Mouse (Mus musculus) myocyte (in vitro differentiated cells): ENCODE results near the gene Aimp2. TPM values are rescaled to one million over a fixed set of nuclear protein-coding genes. Genes with fewer than 3 reads are reported as not detected.

Experiments used
- H3K27me3 ChIP-seq: one replicate; pipeline ENCODE4 v1.6.1; 2011; ENCODE audit not compliant: control insufficient read depth, insufficient read depth, insufficient read length
- H3K36me3 ChIP-seq: one replicate; pipeline ENCODE4 v1.6.1; 2011; ENCODE audit not compliant: control insufficient read depth, insufficient read depth
- H3K4me2 ChIP-seq: one replicate; pipeline ENCODE4 v1.6.1; 2011; ENCODE audit warnings: low read depth, control low read depth
- H3K4me3 ChIP-seq: one replicate; pipeline ENCODE4 v1.5.1; 2011; ENCODE audit warnings: mild to moderate bottlenecking, control low read depth, moderate library complexity
- H3K79me2 ChIP-seq: one replicate; pipeline ENCODE4 v1.6.1; 2011; ENCODE audit not compliant: control insufficient read depth, insufficient read depth
- H3ac ChIP-seq: one replicate; pipeline ENCODE4 v1.6.1; 2011; ENCODE audit not compliant: control insufficient read depth, insufficient read length
- CEBPB ChIP-seq: IDR thresholded peaks from 2 replicates; pipeline ENCODE4 v1.6.1; 2011; ENCODE audit warnings: mild to moderate bottlenecking, moderate library complexity; ENCODE audit not compliant: poor library complexity, insufficient read depth, severe bottlenecking
- E2F4 ChIP-seq: IDR thresholded peaks from one replicate; pipeline ENCODE4 v1.6.1; 2011; ENCODE audit warnings: mild to moderate bottlenecking, control low read depth, moderate library complexity; ENCODE audit not compliant: insufficient read depth
- MAX ChIP-seq: IDR thresholded peaks from one replicate; pipeline ENCODE4 v1.6.1; 2011; ENCODE audit warnings: low read depth, mild to moderate bottlenecking, control low read depth
- MYOD1 ChIP-seq, 3 experiments: IDR thresholded peaks; one replicate each; pipeline ENCODE4 v1.6.1; 2011; ENCODE audit warnings: control low read depth in 2 of 3, low read depth in 2 of 3, mild to moderate bottlenecking in 2 of 3, moderate library complexity in 1 of 3; ENCODE audit not compliant: insufficient read length in 2 of 3, control insufficient read depth in 1 of 3
- MYOG ChIP-seq, 3 experiments: IDR thresholded peaks; one replicate each; pipeline ENCODE4 v1.6.1; 2011; ENCODE audit warnings: control low read depth in 2 of 3, low read depth in 2 of 3, mild to moderate bottlenecking in 2 of 3; ENCODE audit not compliant: insufficient read length in 2 of 3, control insufficient read depth in 1 of 3, insufficient read depth in 1 of 3
- POLR2A ChIP-seq: IDR thresholded peaks from one replicate; pipeline ENCODE4 v1.6.1; 2011; ENCODE audit warnings: low read depth, mild to moderate bottlenecking, control low read depth, moderate library complexity; ENCODE audit not compliant: insufficient read length
- POLR2AphosphoS2 ChIP-seq: IDR thresholded peaks from one replicate; pipeline ENCODE4 v1.6.1; 2011; ENCODE audit warnings: low read depth, control low read depth; ENCODE audit not compliant: insufficient read length
- REST ChIP-seq: IDR thresholded peaks from one replicate; pipeline ENCODE4 v1.6.1; 2011; ENCODE audit warnings: mild to moderate bottlenecking, control low read depth, moderate library complexity; ENCODE audit not compliant: insufficient read depth, insufficient read length
- SRF ChIP-seq: IDR thresholded peaks from one replicate; pipeline ENCODE4 v1.6.1; 2011; ENCODE audit warnings: low read depth; ENCODE audit not compliant: control insufficient read depth, insufficient read length
- TCF12 ChIP-seq: IDR thresholded peaks from one replicate; pipeline ENCODE4 v1.6.1; 2011; ENCODE audit warnings: mild to moderate bottlenecking, control low read depth; ENCODE audit not compliant: poor library complexity, insufficient read depth, severe bottlenecking
- TCF3 ChIP-seq: IDR thresholded peaks from one replicate; pipeline ENCODE4 v1.6.1; 2011; ENCODE audit warnings: low read depth, control low read depth; ENCODE audit not compliant: insufficient read length
- USF1 ChIP-seq: IDR thresholded peaks from one replicate; pipeline ENCODE4 v1.6.1; 2011; ENCODE audit warnings: low read depth, mild to moderate bottlenecking, control low read depth, moderate library complexity
- polyA plus RNA-seq: library from polyadenylated mRNA; unstranded; fragments of >200 nt; fragmentation: generic; extraction: Trizol; gene quantifications from one replicate; pipeline ENCODE4 v1.2.1, GENCODE M21; 2012; ENCODE audit warnings: missing spikeins

Gene Aimp2
- polyA plus RNA-seq, 1 experiment: 109 TPM

DNA sequence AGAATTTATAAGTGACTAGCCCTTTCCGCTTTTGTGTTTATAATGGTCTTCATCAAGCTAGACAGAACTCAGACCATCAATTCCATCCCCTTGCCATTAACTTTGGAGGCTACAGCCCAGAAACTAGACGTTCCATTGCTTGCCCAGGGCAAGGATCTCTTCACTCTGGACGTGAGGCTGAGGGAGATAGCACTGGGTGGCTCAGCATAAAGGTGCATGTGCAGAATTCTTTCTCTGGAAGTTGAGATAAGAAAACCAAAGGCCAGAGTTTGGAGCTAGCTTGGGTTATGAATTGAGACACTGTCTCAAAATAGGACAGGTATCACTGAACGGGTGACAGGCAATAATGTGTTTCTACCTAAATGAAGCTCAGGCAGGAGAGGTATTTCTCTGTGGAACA, 5.8 kb downstream of the Aimp2 start:
- Histone ChIP-seq H3K36me3 (peaks cover 24% of the 10 kb centered on the region), H3K27me3 (no peaks in the 10 kb centered on the region), H3ac (no peak overlapping the region), H3K79me2 (peaks cover 21% of the 10 kb centered on the region), H3K4me2 (no peak overlapping the region), H3K4me3 (no peak overlapping the region)
- TF ChIP-seq E2F4 (no peak), SRF (no peak), CEBPB (no peak), TCF3 (no peak), MYOD1 (IDR thresholded peaks at IDR 0.05; ENCODE audit: control insufficient read depth in 1 of 3, insufficient read length in 2 of 3, low read depth in 2 of 3) (no peak), MYOG (IDR thresholded peaks at IDR 0.05; ENCODE audit: control insufficient read depth in 1 of 3, insufficient read depth in 1 of 3, insufficient read length in 2 of 3, low read depth in 2 of 3) (no peak), REST (no peak), POLR2AphosphoS2 (no peak), MAX (no peak), USF1 (no peak), TCF12 (no peak), POLR2A (no peak)

- H3K4me3 ChIP-seq: no peak overlapping the region
- no peak overlapping the region for H3ac ChIP-seq
- H3K27me3 ChIP-seq: no peaks in the 10 kb centered on the region
- TF ChIP-seq MYOG (IDR thresholded peaks at IDR 0.05; ENCODE audit: control insufficient read depth in 1 of 3, insufficient read depth in 1 of 3, insufficient read length in 2 of 3, low read depth in 2 of 3): peak; percentile 75 to 81 (median 80)
- peak in 2 of 3 experiments; percentile 75 to 87 for TF ChIP-seq MYOD1 (IDR thresholded peaks at IDR 0.05; ENCODE audit: control insufficient read depth in 1 of 3, insufficient read length in 2 of 3, low read depth in 2 of 3)
- no peak for TF ChIP-seq TCF12
- no peak for TF ChIP-seq POLR2A
- TF ChIP-seq POLR2AphosphoS2: peak; percentile 9
- peaks cover 24% of the 10 kb centered on the region for H3K36me3 ChIP-seq
- H3K79me2 ChIP-seq: peaks cover 6% of the 10 kb centered on the region
- H3K4me2 ChIP-seq: no peak overlapping the region
These were observed 7.5 kb downstream of the Aimp2 start for GRCm38 (mm10) chr5:143902111-143902510.

GRCm38 (mm10) chr5:143897635-143898330, 11.9 kb downstream of the Aimp2 start, which contains the start of gene Ankrd61:
Gene Ankrd61, minus strand, starts transcription at chr5:143897685.
- no peak for TF ChIP-seq E2F4
- TF ChIP-seq POLR2A: no peak
- TF ChIP-seq MAX: no peak
- no peak for TF ChIP-seq SRF
- TF ChIP-seq MYOD1 (IDR thresholded peaks at IDR 0.05; ENCODE audit: control insufficient read depth in 1 of 3, insufficient read length in 2 of 3, low read depth in 2 of 3): no peak
- no peak for TF ChIP-seq TCF3
- TF ChIP-seq REST: no peak
- Histone ChIP-seq H3K27me3 (no peaks in the 10 kb centered on the region), H3ac (no peak within 1 kb of the TSS), H3K4me2 (no peak within 1 kb of the TSS), H3K79me2 (no peaks in the 10 kb centered on the region), H3K4me3 (no peak within 1 kb of the TSS), H3K36me3 (peaks cover 21% of the 10 kb centered on the region)

DNA sequence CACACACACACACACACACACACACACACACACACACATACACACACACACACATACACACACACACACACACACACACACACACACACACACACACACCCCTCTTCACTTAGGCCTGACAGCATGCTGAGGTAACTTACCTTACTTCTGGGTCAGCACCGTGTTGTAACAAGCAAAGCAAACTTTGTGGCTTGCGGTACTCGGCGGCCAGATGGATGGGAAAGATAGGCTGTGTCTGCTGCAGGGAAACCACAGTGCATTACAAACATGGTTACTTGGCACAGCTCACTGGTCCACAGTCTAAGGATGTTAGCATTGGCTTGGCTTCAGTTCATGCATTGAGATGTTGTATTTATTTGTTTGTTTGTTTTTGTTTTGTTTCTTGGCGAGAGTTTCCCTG, 16.3 kb downstream of the Aimp2 start:
- H3K36me3 ChIP-seq: peaks cover 23% of the 10 kb centered on the region
- H3K4me2 ChIP-seq: no peak overlapping the region
- no peak for TF ChIP-seq TCF3
- no peak for TF ChIP-seq REST
- no peak for TF ChIP-seq POLR2A
- TF ChIP-seq USF1: no peak
- TF ChIP-seq MAX: no peak
- TF ChIP-seq MYOG (IDR thresholded peaks at IDR 0.05; ENCODE audit: control insufficient read depth in 1 of 3, insufficient read depth in 1 of 3, insufficient read length in 2 of 3, low read depth in 2 of 3): no peak
- H3K4me3 ChIP-seq: no peak overlapping the region
- H3K27me3 ChIP-seq: no peaks in the 10 kb centered on the region
- no peak overlapping the region for H3ac ChIP-seq
- H3K79me2 ChIP-seq: no peaks in the 10 kb centered on the region

GRCm38 (mm10) chr5:143892255-143892886, 17.3 kb downstream of the Aimp2 start:
- H3K4me2 ChIP-seq: no peak overlapping the region
- peaks cover 24% of the 10 kb centered on the region for H3K36me3 ChIP-seq

More at GRCm38 (mm10) chr5:143892255-143892886, 17.3 kb downstream of the Aimp2 start:
- Histone ChIP-seq H3K27me3 (no peaks in the 10 kb centered on the region), H3K4me3 (no peak overlapping the region), H3K79me2 (no peaks in the 10 kb centered on the region), H3ac (no peak overlapping the region)
- no peak for TF ChIP-seq USF1
- TF ChIP-seq CEBPB: no peak
- no peak for TF ChIP-seq E2F4
- TF ChIP-seq TCF3: no peak
- TF ChIP-seq TCF12: no peak
- no peak for TF ChIP-seq POLR2A
- TF ChIP-seq MAX: no peak
- no peak for TF ChIP-seq MYOG (IDR thresholded peaks at IDR 0.05; ENCODE audit: control insufficient read depth in 1 of 3, insufficient read depth in 1 of 3, insufficient read length in 2 of 3, low read depth in 2 of 3)
